Mouse (Mus musculus): ENCODE measurements around the gene Plcb1.

- no peak for TF ChIP-seq GATA1 (IDR thresholded peaks at IDR 0.05; ENCODE audit: low read length)
- TF ChIP-seq TAL1 (IDR thresholded peaks at IDR 0.05; ENCODE audit: low read length): no peak
Measured at GRCm38 (mm10) chr2:135362948-135363347, 577.1 kb downstream of the Plcb1 start.
